Mouse (Mus musculus) MEL (cell line): ENCODE data around the gene Sec11a. TPM values are rescaled to one million over a fixed set of nuclear protein-coding genes. Genes with fewer than 3 reads are reported as not detected.

ENCODE experiments used
- DNase-seq: peaks from one replicate; pipeline ENCODE4 v3.0.0; 2011; ENCODE audit warnings: low read depth, low spot score
- H3K27ac ChIP-seq: 2 replicates; pipeline ENCODE4 v1.5.1; 2012; ENCODE audit warnings: low read depth, mild to moderate bottlenecking, control low read depth, low read length, moderate library complexity; ENCODE audit not compliant: control insufficient read depth
- H3K27me3 ChIP-seq, 2 experiments: fragments of 150-350 bp in 1 of 2; sonication (generic) in 1 of 2; 2 replicates each; pipeline ENCODE4 v1.6.1; 2012; ENCODE audit warnings: low read length in 2 of 2, mild to moderate bottlenecking in 2 of 2, improper control_type of control experiment in 1 of 2, moderate library complexity in 1 of 2; ENCODE audit not compliant: insufficient read depth in 2 of 2, control insufficient read depth in 1 of 2
- H3K36me3 ChIP-seq, 2 experiments: 2 replicates each; pipeline ENCODE4 v1.6.1; 2012 to 2014; ENCODE audit warnings: low read length in 2 of 2, improper control_type of control experiment in 1 of 2, inconsistent platforms in 1 of 2, mild to moderate bottlenecking in 1 of 2; ENCODE audit not compliant: insufficient read depth in 2 of 2, control insufficient read depth in 1 of 2
- H3K4me1 ChIP-seq, 2 experiments: fragments of 150-350 bp in 1 of 2; sonication (generic) in 1 of 2; 2 replicates each; pipeline ENCODE4 v1.6.1; 2012; ENCODE audit warnings: low read length in 2 of 2, improper control_type of control experiment in 1 of 2, mild to moderate bottlenecking in 1 of 2; ENCODE audit not compliant: insufficient read depth in 2 of 2, control insufficient read depth in 1 of 2
- H3K4me3 ChIP-seq, 2 experiments: fragments of 150-350 bp in 1 of 2; sonication (generic) in 1 of 2; 2 replicates each; pipeline ENCODE4 v1.5.1; 2012; ENCODE audit warnings: low read depth in 2 of 2, low read length in 2 of 2, mild to moderate bottlenecking in 2 of 2, moderate library complexity in 2 of 2, control low read depth in 1 of 2, improper control_type of control experiment in 1 of 2; ENCODE audit not compliant: control insufficient read depth in 1 of 2, insufficient read depth in 1 of 2
- H3K79me2 ChIP-seq: 2 replicates; pipeline ENCODE4 v1.6.1; 2012; ENCODE audit warnings: mild to moderate bottlenecking, low read length, moderate library complexity; ENCODE audit not compliant: control insufficient read depth, poor library complexity, insufficient read depth
- H3K9ac ChIP-seq: 2 replicates; pipeline ENCODE4 v1.6.1; 2012; ENCODE audit warnings: low read depth, mild to moderate bottlenecking, control low read depth, low read length, moderate library complexity; ENCODE audit not compliant: control insufficient read depth, poor library complexity, severe bottlenecking
- H3K9me3 ChIP-seq: fragments of 150-350 bp; sonication (generic); replicated peaks from 2 replicates; pipeline ENCODE4 v1.6.1; 2012; ENCODE audit warnings: mild to moderate bottlenecking, low read length, improper control_type of control experiment, moderate library complexity; ENCODE audit not compliant: insufficient read depth
- E2F4 ChIP-seq: IDR thresholded peaks from 2 replicates; pipeline ENCODE4 v1.6.1; 2011; ENCODE audit warnings: low read depth, low read length, improper control_type of control experiment, borderline replicate concordance
- ELF1 ChIP-seq: IDR thresholded peaks from 2 replicates; pipeline ENCODE4 v1.6.1; 2014; ENCODE audit warnings: low read depth, mild to moderate bottlenecking, inconsistent platforms, low read length, improper control_type of control experiment, moderate library complexity
- EP300 ChIP-seq, 2 experiments: IDR thresholded peaks; 2 replicates each; pipeline ENCODE4 v1.6.1; 2011; ENCODE audit warnings: improper control_type of control experiment in 2 of 2, low read length in 2 of 2, low read depth in 1 of 2, mild to moderate bottlenecking in 1 of 2
- ETS1 ChIP-seq: IDR thresholded peaks from 2 replicates; pipeline ENCODE4 v1.6.1; 2012; ENCODE audit warnings: low read depth, mild to moderate bottlenecking, inconsistent platforms, low read length, improper control_type of control experiment, moderate library complexity
- GABPA ChIP-seq: IDR thresholded peaks from 2 replicates; pipeline ENCODE4 v1.6.1; 2012; ENCODE audit warnings: low read depth, mild to moderate bottlenecking, inconsistent platforms, low read length, improper control_type of control experiment, moderate library complexity
- GATA1 ChIP-seq: IDR thresholded peaks from 2 replicates; pipeline ENCODE4 v1.6.1; 2011; ENCODE audit warnings: low read depth, low read length, improper control_type of control experiment
- HCFC1 ChIP-seq: IDR thresholded peaks from 2 replicates; pipeline ENCODE4 v1.6.1; 2012; ENCODE audit warnings: low read depth, mild to moderate bottlenecking, inconsistent platforms, low read length, improper control_type of control experiment, moderate library complexity
- KAT2A ChIP-seq: conservative IDR thresholded peaks from 2 replicates; pipeline ENCODE4 v1.6.1; 2012; ENCODE audit warnings: low read depth, low read length, improper control_type of control experiment, inconsistent platforms
- MAX ChIP-seq: IDR thresholded peaks from 2 replicates; pipeline ENCODE4 v1.6.1; 2011; ENCODE audit warnings: low read length, improper control_type of control experiment
- MAZ ChIP-seq: IDR thresholded peaks from 2 replicates; pipeline ENCODE4 v1.6.1; 2012; ENCODE audit warnings: low read depth, mild to moderate bottlenecking, inconsistent platforms, low read length, improper control_type of control experiment
- MEF2A ChIP-seq: IDR thresholded peaks from 2 replicates; pipeline ENCODE4 v1.6.1; 2014; ENCODE audit warnings: low read depth, mild to moderate bottlenecking, inconsistent platforms, low read length, improper control_type of control experiment; ENCODE audit not compliant: poor library complexity, insufficient replicate concordance, severe bottlenecking; ENCODE audit errors: extremely low read depth
- MXI1 ChIP-seq: IDR thresholded peaks from 2 replicates; pipeline ENCODE4 v1.6.1; 2011; ENCODE audit warnings: mild to moderate bottlenecking, low read depth, low read length, improper control_type of control experiment
- MYB ChIP-seq: IDR thresholded peaks from 2 replicates; pipeline ENCODE4 v1.6.1; 2011; ENCODE audit warnings: mild to moderate bottlenecking, low read depth, low read length, improper control_type of control experiment
- POLR2AphosphoS2 ChIP-seq: IDR thresholded peaks from 2 replicates; pipeline ENCODE4 v1.6.1; 2011; ENCODE audit warnings: low read length, improper control_type of control experiment
- RAD21 ChIP-seq: IDR thresholded peaks from 2 replicates; pipeline ENCODE4 v1.6.1; 2011; ENCODE audit warnings: mild to moderate bottlenecking, low read depth, low read length, improper control_type of control experiment
- RCOR1 ChIP-seq: IDR thresholded peaks from 2 replicates; pipeline ENCODE4 v1.6.1; 2012; ENCODE audit warnings: low read depth, mild to moderate bottlenecking, inconsistent platforms, low read length, improper control_type of control experiment
- SMC3 ChIP-seq: IDR thresholded peaks from 2 replicates; pipeline ENCODE4 v1.6.1; 2011; ENCODE audit warnings: low read depth, low read length, improper control_type of control experiment
- TAL1 ChIP-seq: IDR thresholded peaks from 2 replicates; pipeline ENCODE4 v1.6.1; 2012; ENCODE audit warnings: mild to moderate bottlenecking, inconsistent platforms, low read length, moderate library complexity, mixed read lengths
- TBP ChIP-seq: IDR thresholded peaks from 2 replicates; pipeline ENCODE4 v1.8.0; 2011; ENCODE audit warnings: low read depth, low read length, improper control_type of control experiment
- USF1 ChIP-seq: IDR thresholded peaks from 2 replicates; pipeline ENCODE4 v1.6.1; 2014; ENCODE audit warnings: low read depth, mild to moderate bottlenecking, inconsistent platforms, low read length, improper control_type of control experiment, moderate library complexity
- ZMIZ1 ChIP-seq: IDR thresholded peaks from 2 replicates; pipeline ENCODE4 v1.6.1; 2012; ENCODE audit warnings: low read depth, mild to moderate bottlenecking, inconsistent platforms, low read length, improper control_type of control experiment, moderate library complexity
- ZNF384 ChIP-seq: IDR thresholded peaks from 2 replicates; pipeline ENCODE4 v1.6.1; 2012; ENCODE audit warnings: low read depth, mild to moderate bottlenecking, inconsistent platforms, low read length, improper control_type of control experiment
- polyA plus RNA-seq, 2 experiments: library from polyadenylated mRNA; stranded (reverse) in 1 of 2; unstranded in 1 of 2; fragments of >175 nt in 1 of 2; fragments of >200 nt in 1 of 2; gene quantifications; 2 replicates each; pipeline versions ENCODE4 v1.2.1 to v1.2.4; 2012; ENCODE audit warnings: low replicate concordance in 2 of 2, low read depth in 1 of 2; ENCODE audit not compliant: insufficient read length in 2 of 2, insufficient read depth in 1 of 2, missing spikeins in 1 of 2
- total RNA-seq: library from RNA; depleted of rRNA; stranded (reverse); fragments of 300-350 nt; gene quantifications from 2 replicates; pipeline ENCODE4 v1.2.3, GENCODE M21; 2012

Sec11a gene
- total and polyA plus RNA-seq, 3 experiments = 114 to 144 TPM; not detected in 1

DNA sequence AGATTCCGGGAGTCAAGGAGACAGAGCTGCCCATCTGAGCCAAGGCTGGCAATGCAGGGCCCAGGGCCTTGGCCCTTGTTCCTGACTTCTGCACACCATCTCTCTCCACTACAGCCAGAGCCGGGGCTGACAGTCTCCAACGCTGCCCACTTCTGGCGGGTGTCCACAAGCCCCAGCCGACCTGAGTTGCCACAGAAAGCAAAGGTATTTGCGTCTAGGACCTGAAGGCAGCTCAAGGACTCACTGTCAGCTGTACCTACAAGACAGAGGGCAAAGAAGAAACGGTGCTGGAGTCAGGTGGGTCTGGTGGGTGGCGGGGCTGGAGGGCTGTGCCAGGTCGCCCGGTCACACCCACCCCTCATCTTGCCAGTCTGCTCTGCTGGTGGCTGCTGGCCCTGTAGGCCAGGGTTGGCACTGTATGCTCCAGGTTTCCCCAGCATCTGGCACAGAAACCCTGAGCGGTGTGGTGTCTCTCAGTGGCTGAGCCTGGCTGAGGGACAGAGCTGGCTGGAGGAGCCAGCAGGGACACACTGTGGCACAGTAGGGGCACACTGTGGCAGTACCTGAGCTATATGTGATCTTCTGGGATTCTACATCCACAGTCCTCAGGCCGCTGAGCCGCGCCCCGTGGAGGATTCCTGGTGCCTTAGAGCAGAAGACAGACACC is 54.4 kb downstream of the Sec11a start:
- H3K27ac ChIP-seq = no peak overlapping the region
- no peak overlapping the region for H3K4me3 ChIP-seq
- H3K4me1 ChIP-seq = peaks cover 0 to 11% of the 10 kb centered on the region in 2 experiments; a peak in 3 of 4 replicates
- no peak for DNase-seq
- no peaks in the 10 kb centered on the region for H3K9me3 ChIP-seq
- TF ChIP-seq RAD21 (no peak), POLR2AphosphoS2 (no peak), USF1 (no peak), MEF2A (no peak), TAL1 (no peak), MYB (no peak), RCOR1 (no peak), MAZ (no peak), KAT2A (no peak), ZNF384 (no peak), TBP (no peak), ETS1 (no peak), E2F4 (no peak), ZMIZ1 (no peak), GABPA (no peak), HCFC1 (no peak), MXI1 (no peak), MAX (no peak), SMC3 (no peak), GATA1 (no peak)
- H3K79me2 ChIP-seq = 0 out of 2 replicates have a peak, but pooled peaks cover 2% of the 10 kb centered on the region
- H3K36me3 ChIP-seq = peaks cover 5 to 12% of the 10 kb centered on the region in 2 experiments
- H3K27me3 ChIP-seq = no peaks in the 10 kb centered on the region
- H3K9ac ChIP-seq = no peak overlapping the region

GRCm38 (mm10) chr7:80889841-80890241 is 57.7 kb downstream of the Sec11a start:
- H3K27me3 ChIP-seq = no peaks in the 10 kb centered on the region
- no peaks in the 10 kb centered on the region for H3K79me2 ChIP-seq
- H3K9me3 ChIP-seq = no peaks in the 10 kb centered on the region
- H3K4me3 ChIP-seq = no peak overlapping the region
- DNase-seq = peak; percentile 57
- TF ChIP-seq MXI1 (peak; percentile 29; the same call in 1 of the 2 replicates), ELF1 (peak; percentile 65; the same call in 1 of the 2 replicates), GABPA (no peak), EP300 (IDR thresholded peaks at IDR 0.05; ENCODE audit: low read depth in 1 of 2, low read length in 2 of 2) (0 out of 4 replicates have a peak, but pooled peaks of 1 of the 2 experiments have one; percentile 10), HCFC1 (peak; percentile 28; the same call in 1 of the 2 replicates)
- peaks cover 5 to 6% of the 10 kb centered on the region in 2 experiments for H3K36me3 ChIP-seq
- peak overlapping the region; percentile 35 for H3K9ac ChIP-seq
- peaks cover 0 to 11% of the 10 kb centered on the region in 2 experiments; a peak in 3 of 4 replicates for H3K4me1 ChIP-seq
- peak overlapping the region; percentile 28 for H3K27ac ChIP-seq
